Mouse (Mus musculus): ENCODE measurements around the gene Ppargc1a.

Gene Ppargc1a

DNA sequence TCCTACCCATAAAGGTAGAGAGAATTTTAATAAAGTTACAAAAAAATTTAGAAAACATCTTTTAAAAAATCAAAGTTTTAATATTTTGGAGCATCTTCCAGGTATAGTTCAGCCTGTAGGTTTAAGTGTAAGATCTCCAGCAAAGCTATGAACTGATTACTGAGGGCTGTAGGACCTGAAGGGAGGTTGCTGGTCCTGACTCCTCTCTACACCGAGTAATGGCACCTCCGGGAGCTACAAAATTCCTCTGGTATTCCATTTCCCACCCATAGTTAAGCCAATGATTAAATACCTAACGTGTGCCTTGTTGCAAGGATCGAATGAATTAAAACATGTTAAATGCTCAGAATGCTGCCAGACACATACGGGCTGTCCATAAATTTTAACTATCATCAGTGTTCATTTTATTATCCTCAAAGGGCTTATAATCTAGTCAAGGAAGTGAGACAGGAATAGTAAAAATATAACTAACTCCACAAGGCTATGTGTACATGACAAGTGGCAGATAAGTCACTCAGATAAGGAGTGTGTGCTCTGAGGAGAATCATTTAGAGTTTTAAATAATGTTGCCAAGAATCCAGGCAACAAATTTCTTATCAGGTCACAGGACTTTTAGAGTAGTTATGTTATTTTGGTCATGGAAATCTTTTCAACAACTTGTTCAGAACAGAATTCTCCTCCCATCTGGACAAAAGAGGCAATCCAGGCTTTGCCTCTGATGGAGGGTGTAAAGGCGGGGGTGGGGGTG, 49.9 kb downstream of the Ppargc1a start:
- DNase-seq (ENCODE audit: low read depth, low spot score): no peak

DNA sequence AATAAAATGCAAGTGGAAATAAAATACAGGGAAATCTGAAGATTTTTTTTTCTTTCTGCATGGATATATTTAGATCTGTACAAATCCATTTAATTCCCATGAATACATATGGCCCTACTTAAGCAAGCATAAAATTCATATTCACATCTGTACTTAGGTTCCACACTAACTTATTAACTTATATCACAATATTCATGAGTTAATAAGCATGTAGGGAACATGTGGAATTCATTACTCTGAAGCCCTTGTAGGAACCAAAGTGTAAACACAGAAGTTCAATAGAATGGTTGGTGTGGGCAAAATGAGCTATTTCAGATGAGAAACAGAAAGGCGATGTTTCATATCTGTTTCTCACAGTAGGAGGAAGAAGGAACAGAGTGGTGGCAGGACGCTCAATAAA, 62.9 kb downstream of the Ppargc1a start:
- no peak for DNase-seq (ENCODE audit: low read depth, low spot score)

DNA sequence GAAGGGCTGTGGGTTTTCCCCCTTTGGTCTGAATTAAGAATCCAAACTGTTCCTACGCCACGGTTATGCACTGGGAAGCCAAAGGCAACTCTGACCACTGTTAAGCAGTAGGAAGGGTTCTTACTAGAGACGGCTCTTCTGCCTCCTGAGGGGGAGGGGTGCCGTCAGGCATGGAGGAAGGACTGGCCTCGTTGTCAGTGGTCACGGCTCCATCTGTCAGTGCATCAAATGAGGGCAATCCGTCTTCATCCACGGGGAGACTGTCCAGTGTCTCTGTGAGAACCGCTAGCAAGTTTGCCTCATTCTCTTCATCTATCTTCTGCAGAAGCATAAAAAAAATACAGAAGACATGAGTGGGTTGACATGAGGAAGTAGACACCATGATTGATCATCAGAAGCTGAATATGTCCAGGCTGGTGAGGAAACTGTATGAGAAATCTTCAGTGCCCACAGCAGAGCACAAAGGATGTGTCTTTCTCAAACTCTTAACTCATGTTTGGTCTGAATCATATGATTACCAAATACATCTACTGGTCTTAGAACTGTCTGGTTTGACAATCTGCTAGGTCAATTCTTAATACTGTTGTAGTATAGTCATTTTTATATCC, 69.5 kb downstream of the Ppargc1a start:
- no peak for DNase-seq (ENCODE audit: low read depth, low spot score)

DNA sequence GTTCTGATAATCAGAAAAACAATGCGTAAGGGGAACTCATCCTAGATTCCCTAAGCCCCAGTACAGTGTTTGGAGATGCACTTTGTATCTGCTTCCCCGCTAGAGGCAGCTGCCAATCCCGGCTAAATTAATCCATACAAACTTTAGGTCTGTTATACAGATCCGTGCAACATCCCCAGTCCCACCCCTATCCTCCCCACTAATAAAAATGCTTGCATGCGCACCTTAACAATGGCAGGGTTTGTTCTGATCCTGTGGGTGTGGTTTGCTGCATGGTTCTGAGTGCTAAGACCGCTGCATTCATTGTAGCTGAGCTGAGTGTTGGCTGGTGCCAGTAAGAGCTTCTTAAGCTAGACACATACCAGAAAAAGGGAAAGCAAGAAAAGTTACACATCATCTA, 72.1 kb downstream of the Ppargc1a start:
- no peak for DNase-seq (ENCODE audit: low read depth, low spot score)

DNA sequence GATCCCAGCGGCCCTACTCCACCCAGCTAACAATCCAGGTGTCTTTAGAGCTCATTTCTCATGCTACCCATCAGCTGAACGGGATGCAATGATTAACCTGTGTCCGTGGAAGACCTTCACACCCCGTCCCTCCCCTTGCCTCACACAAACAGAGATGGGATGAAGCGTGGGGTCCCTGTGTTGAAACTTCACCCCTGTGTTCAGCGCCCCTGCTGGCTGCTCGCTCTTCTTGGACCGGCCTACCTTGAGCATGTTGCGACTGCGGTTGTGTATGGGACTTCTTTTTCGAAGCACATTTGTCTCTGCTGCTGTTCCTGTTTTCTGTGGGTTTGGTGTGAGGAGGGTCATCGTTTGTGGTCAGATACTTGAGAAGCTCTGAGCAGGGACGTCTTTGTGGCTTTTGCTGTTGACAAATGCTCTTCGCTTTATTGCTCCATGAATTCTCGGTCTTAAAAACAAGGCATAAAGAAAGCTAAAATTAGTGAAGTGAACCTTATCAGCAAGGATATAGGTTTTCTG, 73.1 kb downstream of the Ppargc1a start:
- no peak for DNase-seq (ENCODE audit: low read depth, low spot score)

DNA sequence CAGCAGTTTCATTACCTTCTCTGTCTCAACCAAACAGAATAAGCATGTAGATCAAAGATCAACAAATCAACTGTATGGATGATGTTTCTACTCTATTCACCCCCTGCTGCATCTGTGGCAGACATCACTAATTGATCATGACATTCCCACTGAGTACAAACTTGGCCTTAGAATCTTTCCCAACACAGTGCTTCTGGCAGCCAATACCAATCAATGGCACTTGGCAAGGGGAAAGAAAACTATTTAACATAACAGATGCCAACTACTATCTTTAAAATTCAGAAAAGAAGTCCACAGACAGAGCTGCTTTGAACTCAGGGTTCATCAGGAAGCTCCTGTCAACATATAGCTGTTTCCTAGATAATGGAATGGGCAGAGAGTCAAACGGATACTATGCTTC, 83.8 kb downstream of the Ppargc1a start:
- no peak for DNase-seq (ENCODE audit: low read depth, low spot score)

DNA sequence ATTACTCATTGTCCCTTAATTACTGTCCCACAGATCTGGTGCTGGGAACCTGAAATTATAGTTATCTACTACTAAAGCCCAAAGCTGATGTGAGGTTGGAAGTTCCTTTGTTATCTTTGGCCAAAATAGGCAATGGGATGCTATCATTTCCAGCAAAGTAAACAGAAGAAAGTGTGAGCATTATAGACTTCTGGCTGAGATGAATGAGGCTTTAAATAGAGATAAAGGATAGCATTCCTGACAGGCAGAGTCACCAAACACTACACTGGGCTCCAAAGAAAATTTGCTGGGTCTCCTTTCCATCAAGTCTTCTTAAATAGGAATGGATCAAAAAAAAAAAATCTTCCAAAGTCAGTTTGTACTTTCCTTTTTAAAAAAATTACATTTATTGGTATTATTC, 87.7 kb downstream of the Ppargc1a start:
- no peak for DNase-seq (ENCODE audit: low read depth, low spot score)

DNA sequence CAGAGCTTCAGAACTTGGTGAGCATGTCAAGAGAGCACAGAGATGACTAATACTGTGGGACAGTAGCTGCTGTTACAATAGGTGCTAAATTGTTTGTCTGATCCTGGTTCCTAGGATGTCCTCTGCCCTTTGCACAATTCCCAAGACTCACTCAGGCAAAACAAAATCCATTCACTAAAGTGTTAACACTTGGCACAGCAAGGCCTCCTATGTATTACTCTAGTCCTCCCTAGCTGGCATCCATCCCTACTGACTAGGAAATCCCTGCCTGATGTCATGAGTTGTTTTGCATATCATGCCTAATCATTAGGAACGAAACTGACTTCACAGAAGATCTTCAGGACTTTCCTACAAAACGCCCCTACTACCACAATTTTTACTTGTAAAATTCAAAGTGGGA, 88.1 kb downstream of the Ppargc1a start:
- DNase-seq (ENCODE audit: low read depth, low spot score): no peak

DNA sequence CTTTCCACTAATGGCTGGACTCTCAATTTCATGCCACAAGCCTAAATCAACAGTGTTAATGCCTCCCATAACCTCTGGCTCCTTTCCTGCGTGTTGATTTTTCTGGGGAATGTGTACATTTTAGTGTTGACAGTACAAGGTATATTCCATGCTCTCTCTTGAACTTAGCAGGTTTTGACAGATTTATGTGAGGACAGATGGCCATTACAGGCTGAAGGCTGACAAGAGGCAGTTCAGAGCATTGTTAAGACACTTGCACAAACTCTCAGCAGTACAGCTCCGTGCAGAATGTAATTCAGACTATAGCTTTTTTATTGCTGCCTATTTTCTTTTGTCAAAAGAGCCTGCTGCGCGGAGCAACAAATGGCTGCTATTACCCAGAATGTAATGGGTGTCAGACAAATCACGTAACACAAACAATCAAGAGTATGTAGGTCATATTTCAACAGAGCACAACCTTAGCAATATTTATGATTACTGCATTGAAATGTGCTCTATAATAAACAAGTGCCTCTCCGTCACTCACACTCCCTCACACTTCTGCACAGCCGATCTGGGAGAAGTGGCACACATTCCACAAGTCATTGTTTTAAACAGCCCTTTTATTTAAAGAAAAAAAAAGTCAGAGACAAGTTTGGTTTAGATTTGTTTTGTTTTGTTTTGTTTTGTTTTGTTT, 89.1 kb downstream of the Ppargc1a start:
- DNase-seq (ENCODE audit: low read depth, low spot score): no peak

DNA sequence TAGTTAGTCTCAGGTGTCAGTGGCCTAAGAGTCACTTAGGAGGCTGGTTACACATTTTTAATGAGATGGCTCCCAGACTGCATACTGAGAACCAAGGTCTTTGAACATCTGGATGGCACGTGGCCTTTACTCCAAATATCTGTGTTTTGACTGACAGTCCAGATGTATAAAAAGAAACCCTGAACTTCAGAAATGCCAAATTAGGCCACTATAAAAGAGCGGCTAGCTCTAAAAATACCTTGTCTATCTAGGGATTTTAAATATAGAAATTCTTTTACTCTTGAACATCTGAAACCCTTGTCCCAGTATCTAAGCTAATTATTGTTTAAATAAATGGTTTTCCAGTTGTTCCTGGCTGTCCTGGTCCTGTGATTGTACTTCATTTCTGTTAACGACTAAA, 90.4 kb downstream of the Ppargc1a start:
- no peak for DNase-seq (ENCODE audit: low read depth, low spot score)

DNA sequence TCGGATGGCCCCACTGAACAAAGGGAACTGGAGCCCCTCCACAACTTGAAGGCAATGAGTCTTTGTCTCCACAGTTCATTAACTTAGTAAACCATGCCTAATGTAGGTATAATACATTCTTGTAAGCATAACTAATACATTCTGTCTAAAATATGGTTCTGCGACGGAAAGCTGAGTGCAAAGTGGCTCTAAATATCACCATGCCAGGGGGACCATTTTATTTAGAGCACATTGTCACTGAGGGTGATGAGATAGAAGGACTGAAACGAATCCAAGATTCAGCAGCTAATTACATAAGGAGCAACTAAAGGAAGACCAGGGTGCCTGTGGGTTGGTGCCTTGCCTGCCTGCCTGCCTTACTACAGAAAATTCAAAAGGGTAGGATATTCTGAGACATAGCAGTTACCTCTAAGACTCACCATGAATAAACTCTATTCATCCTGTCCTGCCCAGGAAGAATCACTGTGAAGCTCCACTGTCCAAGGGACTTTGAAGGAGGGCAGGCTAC, 92.4 kb downstream of the Ppargc1a start:
- DNase-seq (ENCODE audit: low read depth, low spot score): no peak

DNA sequence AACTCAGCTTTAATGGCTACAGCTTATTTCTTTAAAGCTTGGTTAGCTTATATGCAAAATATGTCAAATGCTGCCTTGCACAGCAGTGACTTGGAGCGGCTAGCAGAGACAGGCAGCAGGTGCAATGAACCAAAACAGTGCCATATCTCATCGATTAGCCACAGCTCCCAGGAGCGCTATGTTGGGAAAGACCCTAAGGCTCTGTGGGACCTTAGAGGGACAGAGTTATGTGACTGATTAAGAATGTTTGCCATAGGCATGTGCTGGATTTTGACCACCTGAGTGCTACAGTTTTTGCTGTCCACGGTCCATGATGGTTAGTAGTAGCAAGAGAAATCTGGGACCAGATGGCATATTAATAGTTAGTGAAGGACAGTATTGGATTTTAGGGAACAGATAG, 95.9 kb downstream of the Ppargc1a start:
- no peak for DNase-seq (ENCODE audit: low read depth, low spot score)

DNA sequence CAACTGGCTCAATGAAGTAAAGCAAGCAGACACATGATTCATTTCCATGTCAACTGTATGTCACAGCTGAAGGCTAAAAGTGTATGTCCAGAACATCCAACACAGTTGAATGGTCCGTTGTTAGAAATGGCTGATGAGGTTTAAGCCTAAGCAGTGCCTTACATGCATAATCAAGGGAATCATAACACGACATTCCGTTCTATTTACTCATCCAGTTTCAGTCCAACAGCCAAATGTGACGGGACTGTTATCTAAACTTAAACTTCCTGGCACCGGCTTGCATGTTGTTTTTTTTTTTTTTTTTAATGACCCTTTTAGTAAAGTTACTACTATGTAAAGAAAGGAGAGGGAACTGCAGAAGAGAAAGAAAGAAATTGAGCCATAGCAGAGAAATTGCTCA, 101.5 kb downstream of the Ppargc1a start:
- no peak for DNase-seq (ENCODE audit: low read depth, low spot score)

DNA sequence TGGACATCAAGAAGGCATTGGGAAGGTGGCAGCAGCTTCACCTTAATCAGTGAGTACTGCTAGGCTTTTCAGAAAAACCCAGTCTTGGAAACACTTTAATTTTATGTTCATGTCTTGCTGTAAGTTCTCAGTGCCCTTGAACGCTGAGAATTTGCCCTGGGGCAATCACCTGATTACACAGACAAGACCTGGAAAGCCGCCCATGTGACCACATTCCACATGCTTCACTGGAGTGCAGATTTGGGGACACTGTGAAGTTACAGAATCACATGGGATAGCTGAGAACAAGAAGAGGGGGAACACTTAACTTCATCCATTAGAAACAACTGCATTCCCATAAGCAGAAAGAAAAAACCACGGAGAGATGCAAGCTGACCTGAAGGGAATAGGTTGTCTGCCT, 115.5 kb downstream of the Ppargc1a start:
- no peak for DNase-seq (ENCODE audit: low read depth, low spot score)

DNA sequence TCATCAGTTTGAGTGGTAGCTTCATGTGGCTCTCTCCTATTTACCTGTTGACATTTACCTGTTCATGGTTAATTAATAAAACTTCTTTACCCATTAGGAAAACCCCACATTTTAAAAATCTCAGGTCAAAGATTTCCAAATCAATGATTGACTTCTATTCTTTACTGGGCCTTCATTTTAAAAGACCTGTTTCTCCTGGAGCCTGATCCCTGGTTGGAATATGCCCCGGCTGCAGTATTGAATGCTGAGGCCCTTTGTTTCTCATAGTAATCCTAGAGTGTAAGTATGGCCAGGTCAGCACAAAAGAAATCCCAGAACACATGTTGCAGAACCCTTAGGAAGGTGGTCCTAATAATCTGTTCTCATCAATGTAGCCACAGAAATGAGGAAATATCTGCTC, 119.9 kb downstream of the Ppargc1a start:
- DNase-seq (ENCODE audit: low read depth, low spot score): no peak

DNA sequence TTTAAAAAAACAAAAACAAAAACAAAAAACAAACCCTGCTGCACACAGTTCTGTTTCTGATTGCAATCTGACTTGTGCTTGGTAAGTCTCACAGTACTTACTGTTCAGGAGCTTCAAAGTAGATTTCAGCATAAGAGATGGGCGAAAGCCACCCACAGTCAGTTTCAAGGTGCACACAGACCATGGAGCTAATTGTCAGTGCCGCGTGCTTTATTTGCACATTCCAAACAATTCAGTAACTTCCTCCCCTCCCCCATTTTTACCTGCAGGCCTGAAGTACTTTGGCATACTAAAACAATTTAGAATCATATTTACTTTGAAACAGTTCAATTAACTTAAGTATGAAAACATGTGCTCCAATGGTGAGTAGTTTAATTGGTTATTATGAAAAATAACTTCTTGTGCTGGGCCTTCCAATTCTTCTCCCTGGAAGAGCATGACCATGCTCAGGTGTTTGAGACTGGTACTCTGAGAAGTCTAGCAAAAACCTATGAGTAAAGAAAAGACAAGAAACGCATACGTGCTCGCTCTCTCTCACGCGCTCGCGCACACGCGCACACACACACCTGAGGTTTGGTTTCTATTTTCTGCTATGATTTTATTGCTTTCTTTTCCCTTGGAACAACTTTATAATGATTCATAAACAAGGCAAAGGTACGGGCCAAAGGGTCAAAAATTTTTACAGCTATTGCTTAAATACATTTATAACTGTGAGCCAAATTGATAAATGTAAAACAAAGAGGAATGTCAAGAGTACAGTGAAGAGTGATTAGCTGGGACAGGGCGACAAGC, 121.0 kb downstream of the Ppargc1a start:
- DNase-seq (ENCODE audit: low read depth, low spot score): no peak

DNA sequence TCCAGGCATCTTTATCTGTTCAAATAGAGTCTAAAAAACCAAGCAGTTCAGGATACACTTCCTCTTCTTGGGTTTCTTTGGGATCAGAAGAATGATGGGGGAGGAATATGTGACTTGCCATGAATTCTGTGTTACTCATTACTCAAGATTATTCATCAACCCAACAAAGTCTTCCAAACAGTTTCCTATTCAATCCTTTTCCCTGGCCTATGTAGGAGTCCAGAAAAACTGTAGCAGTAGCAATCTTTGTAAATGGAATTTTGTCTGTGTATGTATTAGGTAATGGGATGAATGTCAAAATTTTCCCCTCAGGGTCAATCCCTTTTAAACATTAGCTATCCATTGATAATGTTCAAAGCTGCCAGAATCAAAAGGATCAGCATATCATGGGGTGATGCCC, 121.8 kb downstream of the Ppargc1a start:
- DNase-seq (ENCODE audit: low read depth, low spot score): no peak

DNA sequence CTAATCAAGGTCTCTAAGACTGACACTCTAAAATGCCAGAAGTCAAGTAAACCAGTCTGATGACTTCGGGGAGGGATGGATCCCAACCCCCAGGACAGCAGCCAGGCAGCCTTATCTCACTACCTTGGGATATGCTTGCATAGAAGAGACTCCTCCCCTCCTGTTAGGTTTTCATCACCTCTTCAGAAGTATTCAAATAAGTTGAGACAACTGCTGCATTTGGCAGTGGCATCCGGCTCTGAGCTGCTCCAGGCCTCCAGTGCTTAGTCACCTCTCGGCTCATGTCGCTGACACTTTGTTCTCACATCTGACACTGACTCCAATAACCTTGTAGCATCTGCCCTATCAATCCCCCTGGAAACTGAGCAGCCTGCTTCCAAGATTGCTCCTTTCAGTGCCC, 127.8 kb downstream of the Ppargc1a start:
- DNase-seq (ENCODE audit: low read depth, low spot score): no peak

DNA sequence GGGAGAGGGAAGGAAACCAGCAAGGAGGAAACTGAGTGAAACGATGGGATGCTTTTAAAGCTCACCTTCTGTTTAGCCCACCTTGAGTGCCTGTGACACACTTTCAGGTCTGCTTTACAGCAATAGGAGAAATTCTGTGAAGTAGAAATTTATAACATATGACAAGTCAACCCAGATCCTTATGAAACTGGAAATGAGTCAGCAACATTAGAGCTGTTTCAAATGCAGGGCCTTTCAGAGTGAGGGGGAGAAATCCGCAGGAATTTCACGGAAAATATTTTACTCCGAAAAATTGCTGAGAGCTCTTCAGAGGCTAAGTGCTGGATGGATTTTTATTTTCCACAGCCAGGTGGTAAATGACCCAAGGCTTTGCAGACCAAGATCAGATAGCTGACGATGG, 133.6 kb downstream of the Ppargc1a start:
- no peak for DNase-seq (ENCODE audit: low read depth, low spot score)

DNA sequence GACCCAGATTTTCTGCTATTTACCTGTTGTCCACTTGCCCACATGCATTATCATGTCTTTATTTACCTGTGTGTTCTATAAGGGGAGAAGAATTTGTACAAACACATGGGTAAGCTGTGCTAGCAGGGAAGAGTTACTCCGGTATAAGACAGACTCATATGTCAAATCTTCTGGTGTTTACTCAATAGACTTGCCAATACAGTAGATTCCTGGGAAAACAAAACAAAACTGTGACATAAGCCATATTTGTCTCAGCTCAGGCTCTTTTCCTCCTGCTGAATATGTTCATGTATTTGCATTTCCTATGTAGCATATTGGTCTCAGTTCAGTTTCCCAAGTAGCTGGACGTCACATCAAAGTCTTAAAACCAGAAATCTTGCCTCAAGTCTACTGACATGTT, 135.0 kb downstream of the Ppargc1a start:
- DNase-seq (ENCODE audit: low read depth, low spot score): no peak

DNA sequence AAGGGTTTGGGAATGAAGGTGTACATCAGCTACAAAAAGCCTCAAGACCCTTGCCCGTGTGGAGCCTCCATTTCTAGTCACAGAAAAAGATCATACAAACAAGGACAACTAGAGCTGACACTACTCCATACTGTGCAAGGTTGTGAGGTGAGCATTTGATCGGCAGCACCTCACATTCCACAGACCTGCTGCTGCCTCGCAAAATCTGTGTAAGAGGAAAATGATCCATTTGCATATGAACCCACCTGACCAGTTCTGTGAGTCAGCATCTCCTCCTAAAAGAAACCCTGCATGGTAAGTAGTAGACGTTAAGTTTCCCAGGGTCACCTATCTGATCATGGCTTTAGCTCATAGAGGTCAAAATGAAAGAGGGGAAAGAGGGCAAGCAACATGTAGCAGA, 135.5 kb downstream of the Ppargc1a start:
- DNase-seq (ENCODE audit: low read depth, low spot score): no peak

DNA sequence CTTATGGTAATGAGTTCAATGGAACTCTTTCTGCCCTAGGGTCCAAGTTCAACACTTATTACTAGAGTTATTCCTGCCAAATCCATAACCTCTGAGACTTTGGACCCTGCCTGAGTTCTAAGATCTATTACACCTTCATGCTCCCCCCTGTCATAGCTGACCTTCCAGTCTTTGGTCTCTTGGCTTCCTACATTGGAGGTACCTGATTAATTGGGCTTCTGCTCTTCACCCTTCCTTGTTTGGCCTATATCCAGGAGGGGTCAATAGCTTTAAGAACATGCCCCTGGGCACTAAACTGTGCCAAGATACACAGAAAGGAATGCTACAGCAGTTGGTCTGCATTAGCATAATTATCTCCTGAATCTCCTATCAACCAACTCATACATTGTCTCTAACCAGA, 141.1 kb downstream of the Ppargc1a start:
- no peak for DNase-seq (ENCODE audit: low read depth, low spot score)
